Mouse (Mus musculus): Measurements from ENCODE around the gene Olfr659. TPM values are rescaled to one million over a fixed set of nuclear protein-coding genes. Genes with fewer than 3 reads are reported as not detected.

The Olfr659 gene
- not detected in 2 replicates for polyA plus RNA-seq (2012; rRNA removed)

DNA sequence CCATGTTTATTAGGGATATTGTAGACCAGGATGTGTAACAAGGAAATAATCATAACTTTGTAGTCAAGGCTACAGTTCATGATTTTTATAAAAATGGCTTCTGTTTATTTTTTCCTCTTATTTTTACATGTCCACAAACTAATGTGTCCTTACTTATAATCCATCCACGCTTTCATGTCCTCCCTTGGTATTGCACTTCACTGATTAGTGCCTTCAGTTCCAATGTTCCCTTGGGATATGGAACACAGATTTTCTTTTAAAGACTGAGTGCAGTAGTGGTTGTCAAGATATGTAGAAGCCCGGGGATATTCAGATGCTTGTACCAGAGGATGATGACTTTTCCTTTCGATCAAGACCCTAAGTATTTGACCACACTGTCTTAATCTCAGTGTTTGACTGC lies at the start of gene Olfr659:
Gene Olfr659 (plus strand): TSS at position 301 of the 400 bp plus-strand sequence.
- DNase-seq (ENCODE audit: low read depth) = no peak
- TF ChIP-seq POLR2A (IDR thresholded peaks at IDR 0.05; ENCODE audit: borderline replicate concordance, extremely low read depth, insufficient read depth, insufficient read length, poor library complexity, severe bottlenecking) = no peak

DNA sequence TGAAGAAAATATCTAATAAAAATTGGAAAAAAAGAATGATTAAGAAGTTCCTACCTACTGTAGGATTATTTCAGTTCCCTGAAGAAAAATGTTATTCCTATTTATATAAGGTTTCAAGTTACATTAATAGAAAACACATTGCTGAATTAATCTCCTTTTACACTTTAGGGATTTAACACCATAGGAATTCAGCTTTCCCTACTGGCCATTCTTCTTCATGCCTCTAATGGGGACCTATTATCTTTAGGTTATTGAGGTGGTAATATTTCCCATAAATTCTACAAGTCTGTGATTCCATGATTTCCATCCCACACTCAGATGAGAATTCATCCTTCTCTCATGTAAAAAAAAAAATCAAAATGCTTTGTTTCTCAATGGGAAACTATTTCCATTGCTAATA lies 42.1 kb upstream of the Olfr659 start, which contains the start of gene Olfr657:
Gene Olfr657 (plus strand): TSS at position 301 of the 400 bp plus-strand sequence.
- no peak for DNase-seq (ENCODE audit: low read depth)
- no peak for TF ChIP-seq POLR2A (IDR thresholded peaks at IDR 0.05; ENCODE audit: borderline replicate concordance, extremely low read depth, insufficient read depth, insufficient read length, poor library complexity, severe bottlenecking)
- TF ChIP-seq CTCF (IDR thresholded peaks at IDR 0.05; ENCODE audit: borderline replicate concordance, extremely low read depth, insufficient read depth, insufficient read length) = no peak

DNA sequence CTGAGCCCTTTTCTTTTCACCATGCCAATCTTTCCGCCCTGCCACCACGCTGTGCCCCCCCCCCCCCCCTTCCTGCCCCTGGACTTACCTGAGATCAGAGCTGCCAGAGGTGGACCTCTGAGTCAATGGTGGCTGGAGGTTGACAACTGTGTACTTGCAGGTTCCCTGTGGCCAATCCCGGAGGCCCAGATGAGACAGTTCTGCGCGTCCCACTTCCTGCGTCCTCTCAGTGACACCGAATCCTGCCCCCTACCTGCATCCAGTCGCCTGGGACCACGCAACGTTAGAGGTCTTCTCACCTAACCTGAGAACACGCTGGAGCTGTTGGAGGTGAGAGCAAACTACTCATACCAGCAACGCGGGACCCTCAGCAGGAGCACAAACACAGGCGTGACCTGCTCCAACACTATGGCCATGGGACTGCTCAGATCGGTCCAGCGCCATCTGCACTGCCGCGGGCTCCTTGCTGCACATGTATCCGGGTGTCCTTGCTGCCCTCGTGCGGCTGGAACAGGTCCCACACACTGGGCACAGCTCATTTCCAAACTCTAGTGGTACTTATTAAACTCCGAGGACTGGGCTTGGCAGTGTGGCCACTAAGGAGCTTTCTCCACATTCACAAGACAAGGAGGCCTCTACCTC lies 19.6 kb upstream of the Olfr659 start, which contains the start of gene Olfr658:
Gene Olfr658 (minus strand): TSS at position 465 of the 642 bp plus-strand sequence.
- TF ChIP-seq CTCF (IDR thresholded peaks at IDR 0.05; ENCODE audit: borderline replicate concordance, extremely low read depth, insufficient read depth, insufficient read length) (peak; percentile 62), POLR2A (IDR thresholded peaks at IDR 0.05; ENCODE audit: borderline replicate concordance, extremely low read depth, insufficient read depth, insufficient read length, poor library complexity, severe bottlenecking) (no peak)
- peak; percentile 77 for DNase-seq (ENCODE audit: low read depth)

DNA sequence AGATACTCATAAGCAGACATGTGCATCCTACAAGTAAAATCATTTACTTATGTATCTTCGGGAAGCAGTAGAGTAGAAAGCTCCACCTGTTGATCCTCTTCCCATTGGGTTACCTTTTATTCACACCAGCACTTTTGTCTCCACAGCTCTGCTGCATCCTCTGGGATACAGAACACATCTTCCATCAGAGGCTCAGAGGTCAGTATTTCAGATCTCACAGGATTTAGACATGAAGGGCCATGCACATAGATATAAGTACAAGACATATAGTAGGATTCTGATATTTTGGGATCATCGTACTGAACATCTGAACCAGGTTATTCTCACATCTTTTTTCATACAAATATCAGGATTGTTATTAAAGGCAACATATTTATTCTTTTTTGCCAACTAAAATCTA lies 19.6 kb downstream of the Olfr659 start, which contains the start of gene Olfr661:
Gene Olfr661 (plus strand): TSS at position 301 of the 400 bp plus-strand sequence.
- TF ChIP-seq CTCF (IDR thresholded peaks at IDR 0.05; ENCODE audit: borderline replicate concordance, extremely low read depth, insufficient read depth, insufficient read length) = no peak
- no peak for DNase-seq (ENCODE audit: low read depth)

Other genes starting within 250 kb of the Olfr659 start
- gene Trim30a, start 201.6 kb upstream of the Olfr659 start, polyA plus RNA-seq (2012; rRNA removed) = 0.64 and 0.79 TPM in 2 replicates
- 0.21 and 0.33 TPM in 2 replicates for gene Trim30d, start 158.9 kb upstream of the Olfr659 start, polyA plus RNA-seq (2012; rRNA removed)
- not detected in 2 replicates for gene Olfr651, start 116.6 kb upstream of the Olfr659 start, polyA plus RNA-seq (2012; rRNA removed)
- gene Olfr652, start 105.9 kb upstream of the Olfr659 start, polyA plus RNA-seq (2012; rRNA removed) = not detected in 2 replicates
- gene Olfr653, start 89.4 kb upstream of the Olfr659 start, polyA plus RNA-seq (2012; rRNA removed) = not detected in 2 replicates
- not detected in 2 replicates for gene Olfr654, start 79.7 kb upstream of the Olfr659 start, polyA plus RNA-seq (2012; rRNA removed)
- gene Olfr655, start 65.0 kb upstream of the Olfr659 start, polyA plus RNA-seq (2012; rRNA removed) = not detected in 2 replicates
- gene Olfr656, start 52.8 kb upstream of the Olfr659 start, polyA plus RNA-seq (2012; rRNA removed) = not detected in 2 replicates
- not detected in 2 replicates for gene Olfr657, start 42.0 kb upstream of the Olfr659 start, polyA plus RNA-seq (2012; rRNA removed)
- gene Olfr658, start 19.4 kb upstream of the Olfr659 start, polyA plus RNA-seq (2012; rRNA removed) = 0.04 and 0.08 TPM in 2 replicates
- gene Olfr661, start 19.7 kb downstream of the Olfr659 start, polyA plus RNA-seq (2012; rRNA removed) = not detected in 2 replicates
- not detected in 2 replicates for gene Usp17le, start 110.7 kb downstream of the Olfr659 start, polyA plus RNA-seq (2012; rRNA removed)
- gene Usp17lb, start 175.8 kb downstream of the Olfr659 start, polyA plus RNA-seq (2012; rRNA removed) = not detected in 2 replicates
- gene Usp17la, start 190.3 kb downstream of the Olfr659 start, polyA plus RNA-seq (2012; rRNA removed) = not detected in 2 replicates
- gene Olfr665, start 211.3 kb downstream of the Olfr659 start, polyA plus RNA-seq (2012; rRNA removed) = not detected in 2 replicates
- not detected in 2 replicates for gene Olfr666, start 229.2 kb downstream of the Olfr659 start, polyA plus RNA-seq (2012; rRNA removed)

Data from brain, embryonic 14.5 days (tissue).